Mouse (Mus musculus) midbrain, embryonic 14.5 days (tissue): ENCODE measurements around the gene Nrm. TPM values are rescaled to one million over a fixed set of nuclear protein-coding genes. Genes with fewer than 3 reads are reported as not detected.
A peak's percentile ranks its signal among the peaks of the same experiment; 100 is the strongest.

Experiments used
- ATAC-seq: fragments of 200-750 bp; cut with Nextera tagmentation; 2 replicates; pipeline ENCODE4 v1.8.0; 2017; ENCODE audit warnings: moderate number of reproducible peaks, moderate library complexity; ENCODE audit not compliant: low FRiP score, low TSS enrichment
- DNase-seq: peaks from one replicate; pipeline ENCODE4 v3.0.0-alpha.2; 2015
- H3K27ac ChIP-seq: fragments of 300-500 bp; sonication (generic); replicated peaks from 2 replicates; pipeline ENCODE4 v1.5.1; 2014; ENCODE audit warnings: mild to moderate bottlenecking, low read depth, low read length, moderate library complexity
- H3K27me3 ChIP-seq: fragments of 300-500 bp; sonication (generic); 2 replicates; pipeline ENCODE4 v1.6.1; 2014; ENCODE audit warnings: low read length, control low read depth, mixed read lengths; ENCODE audit not compliant: control insufficient read depth, insufficient read depth
- H3K36me3 ChIP-seq: fragments of 300-500 bp; sonication (generic); 2 replicates; pipeline ENCODE4 v1.6.1; 2014; ENCODE audit warnings: low read length, control low read depth; ENCODE audit not compliant: control insufficient read depth, insufficient read depth
- H3K4me1 ChIP-seq: fragments of 300-500 bp; sonication (generic); 2 replicates; pipeline ENCODE4 v1.6.1; 2014; ENCODE audit warnings: mild to moderate bottlenecking, antibody characterized with exemption, low read length, control low read depth; ENCODE audit not compliant: control insufficient read depth, insufficient read depth
- H3K4me2 ChIP-seq: fragments of 300-500 bp; sonication (generic); 2 replicates; pipeline ENCODE4 v1.6.1; 2014; ENCODE audit warnings: mild to moderate bottlenecking, low read length, moderate library complexity
- H3K4me3 ChIP-seq: fragments of 300-500 bp; sonication (generic); replicated peaks from 2 replicates; pipeline ENCODE4 v1.5.1; 2014; ENCODE audit warnings: low read depth, low read length
- H3K9ac ChIP-seq: fragments of 300-500 bp; sonication (generic); replicated peaks from 2 replicates; pipeline ENCODE4 v1.6.1; 2014; ENCODE audit warnings: mild to moderate bottlenecking, low read length, moderate library complexity
- H3K9me3 ChIP-seq: fragments of 300-500 bp; sonication (generic); 2 replicates; pipeline ENCODE4 v1.6.1; 2016; ENCODE audit warnings: low read length, control low read depth, mixed read lengths; ENCODE audit not compliant: control insufficient read depth
- WGBS: fragments of 180-500 bp; shearing (Covaris S2); extraction: QIAGEN DNeasy Blood & Tissue Kit; methylation state at CpG from one replicate; pipeline ENCODE4 v1.1.7; 2014; 5-methylcytosine and 5-hydroxymethylcytosine counted together
- polyA plus RNA-seq: library from polyadenylated mRNA; unstranded; fragments of >200 nt; fragmentation: Nextera tagmentation; extraction: Ambion mirVana; gene quantifications from 2 replicates; pipeline ENCODE4 v1.2.1, GENCODE M21; 2014

Nrm gene
- polyA plus RNA-seq, 1 experiment from 2014 or later: 20.2 TPM

GRCm38 (mm10) chr17:35866911-35867890, 6.1 kb downstream of the Nrm start:
- H3K4me3 ChIP-seq: peak overlapping the region; percentile 79
- ATAC-seq (no peak), DNase-seq (peak; percentile 55)
- peaks cover 46% of the 10 kb centered on the region for H3K4me1 ChIP-seq
- no peaks in the 10 kb centered on the region for H3K27me3 ChIP-seq
- WGBS: 7% methylated on average over 26 of the region's 26 CpGs
- peak overlapping the region; percentile 93 for H3K9ac ChIP-seq
- peak overlapping the region; percentile 97 for H3K27ac ChIP-seq
- peaks cover 4% of the 10 kb centered on the region; the same call in 1 of the 2 replicates for H3K36me3 ChIP-seq
- peak overlapping the region; percentile 91 for H3K4me2 ChIP-seq
- H3K9me3 ChIP-seq: no peaks in the 10 kb centered on the region

- Histone ChIP-seq H3K4me2 (peak overlapping the region; percentile 91), H3K9ac (peak overlapping the region; percentile 93), H3K9me3 (no peaks in the 10 kb centered on the region), H3K36me3 (peaks cover 7% of the 10 kb centered on the region; the same call in 1 of the 2 replicates), H3K4me3 (peak overlapping the region; percentile 79), H3K27ac (peak overlapping the region; percentile 97), H3K27me3 (no peaks in the 10 kb centered on the region), H3K4me1 (peaks cover 52% of the 10 kb centered on the region)
- 32% methylated on average over 17 of the region's 17 CpGs for WGBS
- no peak for DNase-seq
- no peak for ATAC-seq
These were observed 7.2 kb downstream of the Nrm start for GRCm38 (mm10) chr17:35868165-35868820.

- peak overlapping the region; percentile 79 for H3K4me3 ChIP-seq
- no peak for DNase-seq
- WGBS: 4% methylated on average over 7 of the region's 7 CpGs
- peak overlapping the region; percentile 93 for H3K9ac ChIP-seq
- H3K9me3 ChIP-seq: no peaks in the 10 kb centered on the region
- peaks cover 52% of the 10 kb centered on the region for H3K4me1 ChIP-seq
- H3K4me2 ChIP-seq: peak overlapping the region; percentile 91
- peaks cover 13% of the 10 kb centered on the region for H3K36me3 ChIP-seq
- ATAC-seq: no peak
- H3K27me3 ChIP-seq: no peaks in the 10 kb centered on the region
- H3K27ac ChIP-seq: 0 out of 2 replicates have a peak overlapping the region, but pooled peaks have one; percentile 43
These were observed 7.8 kb downstream of the Nrm start for GRCm38 (mm10) chr17:35868961-35869345.

GRCm38 (mm10) chr17:35869346-35870067, 8.4 kb downstream of the Nrm start:
- Histone ChIP-seq H3K4me3 (peak overlapping the region; percentile 79), H3K4me2 (peak overlapping the region; percentile 91), H3K9ac (peak overlapping the region; percentile 93), H3K27me3 (no peaks in the 10 kb centered on the region), H3K9me3 (no peaks in the 10 kb centered on the region), H3K36me3 (peaks cover 19% of the 10 kb centered on the region), H3K4me1 (peaks cover 51% of the 10 kb centered on the region), H3K27ac (0 out of 2 replicates have a peak overlapping the region, but pooled peaks have one; percentile 43)
- 3% methylated on average over 7 of the region's 7 CpGs for WGBS
- ATAC-seq (no peak), DNase-seq (peak; percentile 37)

- 75% methylated on average over 9 of the region's 9 CpGs for WGBS
- Histone ChIP-seq H3K4me2 (peak overlapping the region; percentile 91), H3K9me3 (no peaks in the 10 kb centered on the region), H3K27me3 (no peaks in the 10 kb centered on the region), H3K27ac (peak overlapping the region; percentile 43; the same call in 1 of the 2 replicates), H3K36me3 (peaks cover 27% of the 10 kb centered on the region), H3K4me1 (peaks cover 44% of the 10 kb centered on the region), H3K9ac (peak overlapping the region; percentile 93), H3K4me3 (peak overlapping the region; percentile 79)
- ATAC-seq (no peak), DNase-seq (no peak)
These were observed 9.2 kb downstream of the Nrm start for GRCm38 (mm10) chr17:35870151-35870883.

- Histone ChIP-seq H3K4me2 (peak overlapping the region; percentile 91), H3K9ac (peak overlapping the region; percentile 93), H3K27me3 (no peaks in the 10 kb centered on the region), H3K36me3 (peaks cover 33% of the 10 kb centered on the region), H3K9me3 (no peaks in the 10 kb centered on the region), H3K4me3 (peak overlapping the region; percentile 79), H3K4me1 (peaks cover 44% of the 10 kb centered on the region), H3K27ac (no peak overlapping the region)
- no peak for ATAC-seq
- 94% methylated on average over 8 of the region's 8 CpGs for whole genome bisulfite sequencing
- no peak for DNase-seq
These were observed 10.0 kb downstream of the Nrm start for GRCm38 (mm10) chr17:35870884-35871696.

- peaks cover 29% of the 10 kb centered on the region for H3K4me1 ChIP-seq
- no peaks in the 10 kb centered on the region for H3K9me3 ChIP-seq
- H3K9ac ChIP-seq: no peak overlapping the region
- DNase-seq (peak; percentile 89), ATAC-seq (peak; percentile 25; the same call in 1 of the 2 replicates)
- H3K36me3 ChIP-seq: peaks cover 39% of the 10 kb centered on the region
- no peak overlapping the region for H3K4me3 ChIP-seq
- peak overlapping the region; percentile 38 for H3K4me2 ChIP-seq
- 31% methylated on average over 21 of the region's 21 CpGs for WGBS
- no peak overlapping the region for H3K27ac ChIP-seq
- no peaks in the 10 kb centered on the region for H3K27me3 ChIP-seq
These were observed 12.8 kb downstream of the Nrm start for GRCm38 (mm10) chr17:35873774-35874519.
